Mouse (Mus musculus): ENCODE results near the gene Helz.
A peak's percentile ranks its signal among the peaks of the same experiment; 100 is the strongest.
"Not testable (repeated sequence)": the region's sequence is repeated elsewhere in the genome, so short reads cannot be mapped to it uniquely, and the experiment has no call there.

The Helz gene

GRCm38 (mm10) chr11:107548204-107548975 lies 660 bp downstream of the Helz start:
- peak; percentile 13 for DNase-seq

- no peak for DNase-seq
These were observed 12.1 kb downstream of the Helz start for GRCm38 (mm10) chr11:107559874-107560273.

GRCm38 (mm10) chr11:107567431-107567830 lies 19.7 kb downstream of the Helz start:
- no peak for DNase-seq

GRCm38 (mm10) chr11:107568466-107568995 lies 20.8 kb downstream of the Helz start:
- DNase-seq, result no peak

- DNase-seq, result not testable (repeated sequence)
These were observed 23.2 kb downstream of the Helz start for GRCm38 (mm10) chr11:107570891-107571290.

GRCm38 (mm10) chr11:107571318-107571717 lies 23.6 kb downstream of the Helz start:
- no peak for DNase-seq

GRCm38 (mm10) chr11:107572551-107572950 lies 24.8 kb downstream of the Helz start:
- DNase-seq, result no peak

- DNase-seq, result peak; percentile 67
These were observed 25.4 kb downstream of the Helz start for GRCm38 (mm10) chr11:107573061-107573692.

GRCm38 (mm10) chr11:107573847-107574246 lies 26.1 kb downstream of the Helz start:
- DNase-seq, result peak; percentile 63

- no peak for DNase-seq
These were observed 27.3 kb downstream of the Helz start for GRCm38 (mm10) chr11:107574811-107575705.

GRCm38 (mm10) chr11:107576186-107576585 lies 28.5 kb downstream of the Helz start:
- no peak for DNase-seq

- DNase-seq, result no peak
These were observed 29.7 kb downstream of the Helz start for GRCm38 (mm10) chr11:107577400-107577799.

- peak; percentile 32 for DNase-seq
These were observed 30.5 kb downstream of the Helz start for GRCm38 (mm10) chr11:107578226-107578625.

- DNase-seq, result no peak
These were observed 33.1 kb downstream of the Helz start for GRCm38 (mm10) chr11:107580786-107581185.

- no peak for DNase-seq
These were observed 37.1 kb downstream of the Helz start for GRCm38 (mm10) chr11:107584660-107585451.

- not testable (repeated sequence) for DNase-seq
These were observed 38.4 kb downstream of the Helz start for GRCm38 (mm10) chr11:107586129-107586528.

GRCm38 (mm10) chr11:107587141-107587540 lies 39.4 kb downstream of the Helz start:
- DNase-seq, result no peak

GRCm38 (mm10) chr11:107592575-107592974 lies 44.8 kb downstream of the Helz start:
- DNase-seq, result no peak

GRCm38 (mm10) chr11:107597381-107597780 lies 49.7 kb downstream of the Helz start:
- DNase-seq, result no peak

- DNase-seq, result no peak
These were observed 58.0 kb downstream of the Helz start for GRCm38 (mm10) chr11:107605694-107606093.

GRCm38 (mm10) chr11:107613906-107614305 lies 66.2 kb downstream of the Helz start:
- no peak for DNase-seq

GRCm38 (mm10) chr11:107615696-107616095 lies 68.0 kb downstream of the Helz start:
- DNase-seq, result no peak

Data from lung, postnatal 36 days (tissue).